Mouse (Mus musculus) embryonic facial prominence, embryonic 12.5 days (tissue): Measurements from ENCODE around the gene P4htm. TPM values are rescaled to one million over a fixed set of nuclear protein-coding genes. Genes with fewer than 3 reads are reported as not detected.

Experiments
- microRNA counts: library from miRNA; unstranded; fragments of <30 nt; microRNA quantifications from one replicate; lab custom pipeline; 2017
- microRNA-seq: library from miRNA; unstranded; fragments of <30 nt; microRNA quantifications from one replicate; pipeline ENCODE4, GENCODE M21; 2017
- polyA plus RNA-seq: library from polyadenylated mRNA; unstranded; fragments of >200 nt; fragmentation: Nextera tagmentation; extraction: Ambion mirVana; gene quantifications from 2 replicates; pipeline ENCODE4 v1.2.1, GENCODE M21; 2016

The P4htm gene
- polyA plus RNA-seq, 1 experiment from 2014 or later: 11.6 TPM

MicroRNAs within 50 kb of the gene (microRNA counts, 519-probe panel; counts per million panel counts)
- microRNA mmu-miR-191 (lab: Ali Mortazavi, UCI) (4,883 counts per million, percentile 86 among the panel's probes with 10 or more counts), microRNA mmu-miR-425 (lab: Ali Mortazavi, UCI) (4,412 counts per million, percentile 81 among the panel's probes with 10 or more counts)

Small RNA genes within 50 kb of the gene (microRNA-seq; reads per million reads assigned to microRNA genes)
- gene Gm24083: not detected
- not detected for gene Mir191
- gene Mir425: 2,510 reads per million, percentile 84 among the genes with 10 or more reads in this experiment

Other genes starting within 250 kb of the P4htm start
- 122 and 124 TPM in 2 replicates for gene Usp4, start 249.8 kb downstream of the P4htm start, polyA plus RNA-seq
- 0.27 and 0.97 TPM in 2 replicates for gene 1700102P08Rik, start 204.9 kb downstream of the P4htm start, polyA plus RNA-seq
- gene Ccdc36, start 169.2 kb downstream of the P4htm start, polyA plus RNA-seq: 1.4 and 2.0 TPM in 2 replicates
- not detected in 2 replicates for gene BC048562, start 161.2 kb downstream of the P4htm start, polyA plus RNA-seq
- 53.1 and 58.3 TPM in 2 replicates for gene Ccdc71, start 137.1 kb downstream of the P4htm start, polyA plus RNA-seq
- gene Klhdc8b, start 136.1 kb downstream of the P4htm start, polyA plus RNA-seq: 44.5 and 46.0 TPM in 2 replicates
- gene Lamb2, start 117.9 kb downstream of the P4htm start, polyA plus RNA-seq: 51.3 and 58.5 TPM in 2 replicates
- 99.0 and 102 TPM in 2 replicates for gene Usp19, start 107.1 kb downstream of the P4htm start, polyA plus RNA-seq
- gene Qars, start 90.0 kb downstream of the P4htm start, polyA plus RNA-seq: 110 and 115 TPM in 2 replicates
- gene Qrich1, start 80.9 kb downstream of the P4htm start, polyA plus RNA-seq: 160 TPM in 2 replicates
- gene Impdh2, start 37.4 kb downstream of the P4htm start, polyA plus RNA-seq: 207 and 209 TPM in 2 replicates
- gene Ndufaf3, start 30.2 kb downstream of the P4htm start, polyA plus RNA-seq: 49.9 and 59.2 TPM in 2 replicates
- 199 and 207 TPM in 2 replicates for gene Dalrd3, start 27.8 kb downstream of the P4htm start, polyA plus RNA-seq
- 215 and 220 TPM in 2 replicates for gene Wdr6, start 18.9 kb downstream of the P4htm start, polyA plus RNA-seq
- gene Arih2, start 51.7 kb upstream of the P4htm start, polyA plus RNA-seq: 58.1 and 60.1 TPM in 2 replicates
- gene Slc25a20, start 64.4 kb upstream of the P4htm start, polyA plus RNA-seq: 43.1 and 45.7 TPM in 2 replicates
- 39.4 and 40.0 TPM in 2 replicates for gene Prkar2a, start 91.6 kb upstream of the P4htm start, polyA plus RNA-seq
- 145 and 147 TPM in 2 replicates for gene Ip6k2, start 186.1 kb upstream of the P4htm start, polyA plus RNA-seq
- gene Nckipsd, start 210.7 kb upstream of the P4htm start, polyA plus RNA-seq: 24.2 and 25.7 TPM in 2 replicates
- 1.2 and 2.1 TPM in 2 replicates for gene Celsr3, start 228.7 kb upstream of the P4htm start, polyA plus RNA-seq